38 mouse cellular contexts compared by ENCODE assay signal in the genomic region with DNA sequence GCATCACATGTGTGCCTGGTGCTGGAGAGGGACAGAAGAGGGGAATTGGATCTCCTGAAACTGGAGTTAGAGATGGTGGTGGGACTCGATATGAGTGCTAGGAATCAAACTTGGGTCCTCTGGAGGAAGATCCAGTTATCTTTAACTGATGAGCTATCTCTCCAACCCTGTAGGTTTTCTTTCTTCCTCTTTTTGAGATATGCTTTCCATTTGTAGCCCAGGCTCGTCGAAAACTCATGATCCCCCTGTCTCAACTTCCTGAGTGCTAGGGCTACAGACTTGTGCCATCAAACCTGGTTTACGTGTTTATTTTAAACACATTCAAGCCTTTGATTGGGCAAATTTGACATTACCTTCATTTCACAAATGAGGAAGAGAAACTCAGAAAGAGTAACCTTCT. TPM values are rescaled to one million over a fixed set of nuclear protein-coding genes. Genes with fewer than 3 reads are reported as not detected.
"Had no signal": no experiment of that assay in that cellular context is flagged by ENCODE, and none has a peak within 500 bp of the region (broad histone marks: within the 10 kb centered on the region; RNA-seq: fewer than 3 reads in every experiment).

No protein-coding gene starts in this region.

- H3K4me3 ChIP-seq: gastrocnemius, adult 2 months; heart, adult 2 months; heart, embryonic 13.5 days; heart, embryonic 15.5 days; hindbrain, embryonic 13.5 days; hindbrain, embryonic 15.5 days; kidney, embryonic 15.5 days; limb, embryonic 13.5 days; limb, embryonic 15.5 days; liver, embryonic 13.5 days; liver, embryonic 15.5 days had no signal

- H3K4me1 ChIP-seq: heart, embryonic 15.5 days; hindbrain, embryonic 13.5 days; hindbrain, embryonic 15.5 days; kidney, embryonic 15.5 days; limb, embryonic 13.5 days; limb, embryonic 15.5 days; liver, embryonic 13.5 days had no signal

- DNase-seq: gastrocnemius, adult 2 months; gastrocnemius, postnatal 10 days; gastrocnemius, postnatal 25 days; heart, adult 2 months; heart, postnatal 14 days; heart, postnatal 36 days; kidney, adult 11 months; kidney, adult 2 months; kidney, adult 9 months; kidney, postnatal 14 days; kidney, postnatal 36 days; layer of hippocampus, adult 9-11 months; layer of hippocampus, postnatal 36 days; left cerebral cortex, postnatal 4 days; liver, embryonic 13.5 days had no signal

- H3K36me3 ChIP-seq: heart, embryonic 13.5 days; heart, embryonic 15.5 days; hindbrain, embryonic 13.5 days; hindbrain, embryonic 15.5 days; kidney, embryonic 15.5 days; limb, embryonic 13.5 days; limb, embryonic 15.5 days; liver, embryonic 13.5 days; liver, embryonic 15.5 days had no signal

- H3K9ac ChIP-seq: heart, embryonic 13.5 days; heart, embryonic 15.5 days; hindbrain, embryonic 13.5 days; hindbrain, embryonic 15.5 days; kidney, embryonic 15.5 days; limb, embryonic 13.5 days; limb, embryonic 15.5 days; liver, embryonic 13.5 days; liver, embryonic 15.5 days had no signal

- H3K4me2 ChIP-seq: heart, embryonic 11.5 days; heart, embryonic 13.5 days; heart, embryonic 15.5 days; hindbrain, embryonic 13.5 days; hindbrain, embryonic 15.5 days; kidney, embryonic 15.5 days; limb, embryonic 13.5 days; limb, embryonic 15.5 days; liver, embryonic 13.5 days; liver, embryonic 15.5 days had no signal

- ATAC-seq: hindbrain, postnatal 0 days; intestine, embryonic 16.5 days had no signal

- H3K27ac ChIP-seq: gastrocnemius, adult 2 months; heart, adult 2 months; heart, embryonic 13.5 days; heart, embryonic 15.5 days; hindbrain, embryonic 13.5 days; hindbrain, embryonic 15.5 days; hindbrain, postnatal 0 days; kidney, embryonic 15.5 days; kidney, postnatal 0 days; limb, embryonic 13.5 days; limb, embryonic 15.5 days; liver, embryonic 13.5 days; liver, embryonic 15.5 days had no signal

- H3K27me3 ChIP-seq: hindbrain, embryonic 15.5 days; liver, embryonic 13.5 days; liver, embryonic 15.5 days had no signal

- H3K9me3 ChIP-seq: heart, embryonic 13.5 days; heart, embryonic 15.5 days; hindbrain, embryonic 13.5 days; hindbrain, embryonic 15.5 days; kidney, embryonic 15.5 days; limb, embryonic 13.5 days; limb, embryonic 15.5 days; liver, embryonic 13.5 days; liver, embryonic 15.5 days had no signal

RNA-seq across cellular contexts. Expression of gene Sec14l4, which starts 2.9 kb away (rescaled TPM):
- total RNA-seq: gastrocnemius, adult 2 months; gastrocnemius, postnatal 25 days; hematopoietic stem cell, adult 5-6 weeks; hindbrain, postnatal 0 days; left cerebral cortex, adult 18-20 months; left cerebral cortex, postnatal 4 days had no signal
- polyA plus RNA-seq: heart, embryonic 11.5 days; heart, embryonic 13.5 days; heart, postnatal 0 days; hindbrain, embryonic 11.5 days; hindbrain, embryonic 13.5 days; hindbrain, embryonic 15.5 days; hindbrain, postnatal 0 days; kidney, embryonic 15.5 days; kidney, postnatal 0 days; limb, embryonic 11.5 days had no signal

RNA-seq across cellular contexts. Expression of gene Sec14l3, which starts 30.5 kb away (rescaled TPM):
- total RNA-seq: gastrocnemius, adult 2 months; gastrocnemius, postnatal 10 days; gastrocnemius, postnatal 25 days; gastrocnemius, postnatal 4 days; heart, adult 2 months; heart, postnatal 36 days; hematopoietic stem cell, adult 5-6 weeks had no signal
- polyA plus RNA-seq: heart, embryonic 11.5 days; heart, embryonic 13.5 days; hindbrain, embryonic 11.5 days; intestine, embryonic 14.5 days; intestine, embryonic 16.5 days; kidney, embryonic 15.5 days; kidney, postnatal 0 days; large intestine, adult 2 months; limb, embryonic 11.5 days; limb, embryonic 13.5 days; limb, embryonic 15.5 days; liver, embryonic 13.5 days; liver, embryonic 15.5 days had no signal

RNA-seq across cellular contexts. Expression of gene 4930556J24Rik, which starts 57.6 kb away (rescaled TPM):
- total RNA-seq: gastrocnemius, adult 2 months; gastrocnemius, postnatal 10 days; gastrocnemius, postnatal 25 days; gastrocnemius, postnatal 4 days; heart, adult 2 months; heart, postnatal 14 days; heart, postnatal 36 days; hematopoietic stem cell, adult 5-6 weeks; hindbrain, postnatal 0 days; layer of hippocampus, postnatal 14 days; left cerebral cortex, adult 18-20 months; left cerebral cortex, adult 8-10 months; left cerebral cortex, postnatal 25 days; left cerebral cortex, postnatal 4 days had no signal
- polyA plus RNA-seq: heart, adult 2 months; heart, embryonic 13.5 days; heart, embryonic 15.5 days; heart, postnatal 0 days; hindbrain, embryonic 13.5 days; intestine, embryonic 16.5 days; large intestine, adult 2 months; limb, embryonic 11.5 days; limb, embryonic 15.5 days; liver, embryonic 13.5 days had no signal
